Mouse (Mus musculus) liver, embryonic 12.5 days (tissue): ENCODE results near the gene Zic2. TPM values are rescaled to one million over a fixed set of nuclear protein-coding genes. Genes with fewer than 3 reads are reported as not detected.
"Not testable (repeated sequence)": the region's sequence is repeated elsewhere in the genome, so short reads cannot be mapped to it uniquely, and the experiment has no call there.

Experiments used
- ATAC-seq: fragments of 200-750 bp; cut with Nextera tagmentation; 2 replicates; pipeline ENCODE4 v1.8.0; 2017; ENCODE audit warnings: moderate number of reproducible peaks, mild to moderate bottlenecking, moderate library complexity
- H3K27ac ChIP-seq: fragments of 300-500 bp; sonication (generic); 2 replicates; pipeline ENCODE4 v1.5.1; 2016; ENCODE audit warnings: mild to moderate bottlenecking
- H3K27me3 ChIP-seq: fragments of 300-500 bp; sonication (generic); replicated peaks from 2 replicates; pipeline ENCODE4 v1.6.1; 2016; ENCODE audit warnings: mild to moderate bottlenecking, moderate library complexity
- H3K36me3 ChIP-seq: fragments of 300-500 bp; sonication (generic); 2 replicates; pipeline ENCODE4 v1.6.1; 2016; ENCODE audit warnings: mild to moderate bottlenecking, moderate library complexity
- H3K4me1 ChIP-seq: fragments of 300-500 bp; sonication (generic); 2 replicates; pipeline ENCODE4 v1.6.1; 2016
- H3K4me2 ChIP-seq: fragments of 300-500 bp; sonication (generic); 2 replicates; pipeline ENCODE4 v1.6.1; 2016; ENCODE audit warnings: mild to moderate bottlenecking, moderate library complexity
- H3K4me3 ChIP-seq: fragments of 300-500 bp; sonication (generic); 2 replicates; pipeline ENCODE4 v1.5.1; 2016; ENCODE audit warnings: mild to moderate bottlenecking, moderate library complexity
- H3K9ac ChIP-seq: fragments of 300-500 bp; sonication (generic); 2 replicates; pipeline ENCODE4 v1.6.1; 2016; ENCODE audit warnings: mild to moderate bottlenecking, moderate library complexity
- H3K9me3 ChIP-seq: fragments of 300-500 bp; sonication (generic); replicated peaks from 2 replicates; pipeline ENCODE4 v1.6.1; 2016; ENCODE audit warnings: mild to moderate bottlenecking, moderate library complexity
- WGBS: fragments of 180-500 bp; shearing (Covaris S2); methylation state at CpG from one replicate; pipeline ENCODE4 v1.1.7; 2016; ENCODE audit not compliant: insufficient replicate concordance; 5-methylcytosine and 5-hydroxymethylcytosine counted together
- polyA plus RNA-seq: library from polyadenylated mRNA; unstranded; fragments of >200 nt; fragmentation: Nextera tagmentation; extraction: Ambion mirVana; gene quantifications from 2 replicates; pipeline ENCODE4 v1.2.1, GENCODE M21; 2016

Gene Zic2
- polyA plus RNA-seq, 1 experiment from 2014 or later = not detected

DNA sequence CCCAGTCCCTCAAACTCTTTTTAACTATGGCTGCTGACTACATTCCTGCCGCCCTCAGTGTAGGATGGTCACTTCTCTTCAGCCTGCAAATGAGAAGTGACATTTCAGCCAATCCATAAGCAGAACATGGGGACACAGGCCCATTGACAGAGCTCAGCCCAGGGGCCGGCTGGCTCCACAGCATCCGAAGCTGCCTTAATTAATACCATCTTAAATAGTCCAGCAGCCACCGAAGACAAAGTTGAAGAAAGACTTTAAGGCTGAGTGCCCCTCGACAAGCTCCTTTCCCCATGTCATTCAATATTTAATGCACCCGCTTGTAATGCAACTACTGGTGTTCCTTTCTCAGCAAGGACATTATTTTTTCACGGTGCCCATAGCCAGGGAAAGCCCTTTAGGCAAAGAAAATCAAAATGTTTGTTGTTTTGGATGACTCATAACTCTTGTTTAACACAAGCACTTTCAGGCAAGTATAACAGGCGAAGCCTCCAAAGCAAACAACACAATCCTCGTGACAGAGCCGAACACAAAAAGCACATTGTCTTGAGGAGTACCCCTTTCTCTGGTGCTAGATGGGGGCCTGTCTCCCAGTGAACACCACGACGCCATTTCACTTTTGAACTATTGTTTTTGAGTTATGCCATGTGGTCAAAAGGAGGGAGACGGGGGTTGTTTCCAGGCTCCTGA lies 22.4 kb upstream of the Zic2 start:
- no peak overlapping the region for H3K9ac ChIP-seq
- H3K4me3 ChIP-seq = no peak overlapping the region
- H3K4me2 ChIP-seq = no peak overlapping the region; the same call in 1 of the 2 replicates
- 49% methylated on average over 13 of the region's 13 CpGs for WGBS
- H3K27me3 ChIP-seq = peaks cover 84% of the 10 kb centered on the region
- no peaks in the 10 kb centered on the region for H3K36me3 ChIP-seq
- no peaks in the 10 kb centered on the region for H3K4me1 ChIP-seq
- H3K27ac ChIP-seq = no peak overlapping the region
- no peaks in the 10 kb centered on the region for H3K9me3 ChIP-seq
- no peak for ATAC-seq

DNA sequence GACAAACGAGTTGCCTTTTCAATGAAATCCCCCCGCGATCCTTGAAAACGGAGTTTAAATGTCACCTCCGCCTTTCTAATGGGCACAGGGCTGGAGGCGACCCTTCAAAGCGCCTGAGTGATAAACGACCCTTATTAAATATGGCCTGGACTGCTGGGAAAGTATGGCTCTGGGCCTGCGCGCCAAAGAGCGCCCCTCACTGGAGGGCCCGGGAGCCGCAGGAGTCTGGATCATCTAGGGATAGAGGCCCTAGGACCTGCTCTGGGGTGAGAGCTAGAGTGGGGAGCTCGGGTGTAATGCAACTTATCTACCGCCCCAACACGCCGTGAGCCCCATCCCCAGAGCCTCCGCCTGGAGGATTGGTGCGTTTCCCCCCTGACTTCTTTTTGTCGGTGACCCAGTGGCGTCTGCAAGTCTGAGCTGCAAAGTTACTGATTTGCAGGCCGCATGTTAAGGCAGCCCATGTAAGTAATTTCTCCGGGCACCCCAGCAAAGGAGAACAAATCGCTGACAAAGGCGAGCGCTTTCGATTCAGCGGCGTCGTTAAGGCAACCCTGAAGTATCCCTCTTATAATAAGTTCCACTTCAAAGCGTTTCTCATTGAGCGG lies 21.7 kb upstream of the Zic2 start:
- WGBS = 11% methylated on average over 32 of the region's 32 CpGs
- Histone ChIP-seq H3K4me1 (no peaks in the 10 kb centered on the region), H3K27me3 (peaks cover 77% of the 10 kb centered on the region), H3K4me3 (peak overlapping the region; percentile 34), H3K36me3 (no peaks in the 10 kb centered on the region), H3K27ac (no peak overlapping the region), H3K4me2 (peak overlapping the region; percentile 43), H3K9me3 (no peaks in the 10 kb centered on the region), H3K9ac (no peak overlapping the region)
- no peak for ATAC-seq

DNA sequence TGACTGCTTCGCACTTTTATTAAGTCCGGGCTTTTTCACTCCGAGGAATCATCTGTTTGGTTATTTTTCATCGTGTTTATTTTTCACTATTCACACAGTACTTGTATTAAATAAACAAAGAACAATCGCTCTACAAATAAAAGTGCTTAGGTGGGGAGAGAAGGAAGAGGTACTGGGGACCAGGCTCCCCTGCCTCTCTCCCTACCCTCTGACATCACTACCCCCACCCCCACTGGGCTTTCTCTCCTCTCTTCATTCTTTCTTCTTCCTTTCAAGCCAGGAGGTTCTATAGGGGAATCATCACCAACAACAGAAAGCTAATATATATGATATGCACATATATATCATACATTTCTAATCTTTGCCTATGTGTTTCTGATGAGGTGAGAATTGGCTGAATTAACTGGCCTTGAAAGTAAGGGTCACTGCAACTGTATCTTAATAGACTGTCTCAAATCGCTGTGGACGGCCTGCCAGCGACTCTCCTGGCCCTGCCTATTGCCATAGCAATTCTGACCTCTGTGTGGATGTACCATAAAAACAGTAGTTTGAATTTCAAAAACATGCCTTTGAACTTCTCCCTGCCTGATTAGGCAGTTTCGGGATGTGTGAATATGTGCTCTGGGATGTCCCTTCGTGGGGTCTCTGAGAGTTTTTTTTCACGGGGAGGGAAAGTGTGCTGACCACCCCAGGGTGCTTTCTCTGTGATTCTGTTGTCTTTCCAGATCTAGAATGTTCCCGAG lies 21.1 kb upstream of the Zic2 start:
- Histone ChIP-seq H3K27ac (no peak overlapping the region), H3K9me3 (no peaks in the 10 kb centered on the region), H3K36me3 (no peaks in the 10 kb centered on the region), H3K4me1 (no peaks in the 10 kb centered on the region), H3K27me3 (peaks cover 74% of the 10 kb centered on the region), H3K9ac (no peak overlapping the region), H3K4me2 (peak overlapping the region; percentile 43), H3K4me3 (peak overlapping the region; percentile 34; the same call in 1 of the 2 replicates)
- ATAC-seq = no peak
- WGBS = 28% methylated on average over 12 of the region's 12 CpGs

DNA sequence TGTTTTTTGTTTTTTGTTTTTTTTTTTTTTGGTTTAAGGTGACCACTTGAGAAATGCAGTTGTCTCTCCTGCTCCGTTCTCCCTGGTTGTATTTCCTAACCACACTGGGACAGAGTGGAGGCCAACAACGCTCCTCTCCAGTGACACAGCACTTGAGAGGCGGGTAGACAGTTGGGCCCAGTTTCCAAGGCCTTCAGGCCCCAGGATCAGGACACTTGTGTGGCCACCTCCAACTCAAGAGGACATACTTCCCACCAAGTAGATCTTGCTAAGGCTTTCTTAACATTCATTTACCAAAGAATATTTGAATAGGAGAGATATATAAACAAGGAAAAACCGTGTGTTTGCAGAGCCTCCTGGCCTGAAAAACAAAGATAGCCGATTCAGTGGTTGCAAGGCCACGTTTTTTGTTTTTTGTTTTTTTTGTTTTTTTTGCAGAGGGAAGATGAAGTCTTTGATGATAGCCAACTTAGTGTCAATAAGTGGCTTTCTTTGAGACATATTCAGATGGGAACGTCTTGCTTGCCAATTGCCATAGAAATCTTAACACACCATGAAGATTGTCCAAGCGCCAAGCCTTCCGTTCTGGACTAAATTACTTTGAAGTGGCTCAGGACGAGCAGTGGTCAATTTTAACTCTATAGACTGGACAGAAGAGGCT lies 20.2 kb upstream of the Zic2 start:
- Histone ChIP-seq H3K27ac (no peak overlapping the region), H3K9ac (no peak overlapping the region), H3K9me3 (no peaks in the 10 kb centered on the region), H3K36me3 (no peaks in the 10 kb centered on the region), H3K4me3 (no peak overlapping the region), H3K27me3 (peaks cover 74% of the 10 kb centered on the region), H3K4me2 (no peak overlapping the region), H3K4me1 (no peaks in the 10 kb centered on the region)
- 59% methylated on average over 10 of the region's 10 CpGs for whole genome bisulfite sequencing
- no peak for ATAC-seq

DNA sequence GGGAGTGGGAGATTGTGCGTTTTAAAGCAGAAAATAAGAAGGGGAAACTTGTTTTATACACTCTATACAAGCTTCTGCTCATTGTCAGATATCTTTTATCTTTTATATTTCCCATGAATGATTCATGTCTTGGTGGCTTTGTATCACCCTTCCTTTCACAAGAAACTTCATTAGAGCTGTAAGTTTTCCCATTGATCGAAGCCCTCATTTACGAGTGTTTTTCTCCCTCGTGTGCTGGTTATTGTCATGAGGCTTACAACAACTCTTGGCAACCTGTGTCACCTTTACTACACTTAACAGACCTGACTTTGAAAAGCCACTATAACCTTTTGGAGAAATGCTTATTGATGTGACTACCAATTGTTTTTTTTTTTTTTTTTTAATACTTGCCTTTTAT lies 19.7 kb upstream of the Zic2 start:
- WGBS = 66% methylated on average over 4 of the region's 4 CpGs
- Histone ChIP-seq H3K4me2 (no peak overlapping the region), H3K9ac (no peak overlapping the region), H3K4me3 (no peak overlapping the region), H3K9me3 (no peaks in the 10 kb centered on the region), H3K4me1 (no peaks in the 10 kb centered on the region), H3K27ac (no peak overlapping the region), H3K27me3 (peaks cover 74% of the 10 kb centered on the region), H3K36me3 (no peaks in the 10 kb centered on the region)
- ATAC-seq = no peak

DNA sequence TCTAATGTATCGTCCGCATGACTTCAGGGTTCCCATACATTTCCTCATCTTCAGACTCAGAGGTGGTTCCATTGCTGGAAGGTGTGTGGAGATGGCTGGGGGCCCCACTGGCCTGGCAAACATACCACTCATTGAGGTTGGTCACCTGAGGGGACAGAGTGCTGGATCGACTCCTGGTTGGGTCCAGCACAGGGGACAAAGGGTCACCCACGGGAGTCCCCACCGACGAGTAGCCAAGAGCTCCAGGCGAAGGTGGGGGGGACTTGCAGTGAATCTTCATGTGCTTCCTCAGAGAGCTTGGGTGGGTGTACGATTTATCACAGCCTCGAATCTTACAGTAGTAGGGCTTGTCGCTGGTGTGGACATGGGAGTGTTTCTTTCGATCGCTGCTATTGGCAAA lies 15.9 kb upstream of the Zic2 start:
- not testable (repeated sequence) for H3K27ac ChIP-seq, ATAC-seq, H3K4me2 ChIP-seq, H3K9ac ChIP-seq, H3K4me3 ChIP-seq, H3K36me3 ChIP-seq, H3K9me3 ChIP-seq
- 77% methylated on average over 7 of the region's 12 CpGs for WGBS
- H3K4me1 ChIP-seq = peaks cover 13% of the 10 kb centered on the region
- peaks cover 68% of the 10 kb centered on the region for H3K27me3 ChIP-seq

DNA sequence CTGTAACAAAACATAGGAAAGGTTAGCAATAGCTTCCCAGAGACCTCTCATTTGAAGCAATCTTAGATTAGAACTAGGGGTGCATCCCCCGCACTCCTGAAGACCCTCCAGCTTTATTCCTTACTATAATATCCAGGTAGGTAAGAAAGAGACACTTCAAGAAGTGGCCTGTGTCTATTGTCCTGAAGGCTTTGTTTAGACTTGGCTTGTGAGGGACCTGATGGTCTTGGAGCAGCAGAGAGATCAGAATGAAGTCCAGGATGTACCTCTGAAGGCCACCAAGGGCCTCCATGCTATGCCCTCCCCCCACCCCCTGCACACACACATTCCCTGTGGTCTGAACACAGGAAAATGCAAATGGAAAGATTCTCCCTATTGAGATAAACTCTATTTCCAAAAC lies 15.5 kb upstream of the Zic2 start:
- H3K9me3 ChIP-seq = no peaks in the 10 kb centered on the region
- no peak overlapping the region for H3K9ac ChIP-seq
- peaks cover 69% of the 10 kb centered on the region for H3K27me3 ChIP-seq
- H3K4me3 ChIP-seq = no peak overlapping the region
- H3K36me3 ChIP-seq = no peaks in the 10 kb centered on the region
- ATAC-seq = no peak
- H3K27ac ChIP-seq = no peak overlapping the region
- H3K4me2 ChIP-seq = no peak overlapping the region
- WGBS = 79% methylated on average over 1 of the region's 1 CpGs
- H3K4me1 ChIP-seq = peaks cover 17% of the 10 kb centered on the region

DNA sequence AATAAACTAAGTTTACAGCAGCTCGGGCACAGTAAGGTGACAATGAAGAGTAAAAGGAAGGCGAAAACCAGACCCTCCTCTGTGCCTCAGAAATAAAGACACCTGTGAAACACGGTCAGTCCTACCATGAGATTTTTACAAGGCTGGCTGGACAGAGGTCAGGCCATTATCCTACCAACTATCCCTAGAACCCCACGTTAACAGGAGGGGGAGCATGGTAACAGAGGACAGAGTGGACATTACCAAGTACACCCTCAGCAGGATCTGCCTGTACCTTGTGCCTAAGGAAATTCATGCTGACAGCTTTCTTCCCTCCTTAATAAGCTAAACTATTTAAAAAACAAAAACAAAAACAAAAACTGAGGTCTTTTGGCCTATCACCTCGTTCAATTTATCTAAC lies 15.0 kb upstream of the Zic2 start:
- WGBS = 53% methylated on average over 5 of the region's 5 CpGs
- Histone ChIP-seq H3K9me3 (no peaks in the 10 kb centered on the region), H3K27me3 (peaks cover 69% of the 10 kb centered on the region), H3K4me2 (no peak overlapping the region), H3K9ac (no peak overlapping the region), H3K36me3 (no peaks in the 10 kb centered on the region), H3K27ac (no peak overlapping the region), H3K4me3 (no peak overlapping the region), H3K4me1 (peaks cover 22% of the 10 kb centered on the region)
- ATAC-seq = no peak

DNA sequence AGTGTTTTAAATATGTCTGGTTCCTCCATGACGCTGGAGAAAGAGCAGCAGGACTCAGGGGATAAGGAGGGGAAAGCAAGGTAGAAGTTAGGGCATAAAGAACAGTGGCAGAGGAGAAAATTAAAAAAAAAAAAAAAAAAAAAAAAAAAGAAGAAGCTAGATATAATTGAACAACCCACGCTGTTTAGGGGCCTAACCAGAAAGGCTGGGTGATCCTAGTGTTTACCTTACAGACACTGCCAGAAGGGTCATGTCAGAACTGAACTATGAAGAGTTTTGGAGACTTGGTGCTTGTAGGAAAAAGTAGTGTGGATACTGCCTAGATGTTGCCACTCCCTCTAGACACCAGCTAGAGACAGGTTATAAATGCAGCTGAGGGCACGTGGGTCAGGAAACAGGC lies 13.7 kb upstream of the Zic2 start:
- ATAC-seq = no peak
- H3K4me2 ChIP-seq = no peak overlapping the region
- H3K27me3 ChIP-seq = peaks cover 72% of the 10 kb centered on the region
- H3K4me3 ChIP-seq = no peak overlapping the region
- H3K9ac ChIP-seq = no peak overlapping the region
- no peak overlapping the region for H3K27ac ChIP-seq
- no peaks in the 10 kb centered on the region for H3K9me3 ChIP-seq
- WGBS = 47% methylated on average over 3 of the region's 3 CpGs
- H3K36me3 ChIP-seq = no peaks in the 10 kb centered on the region
- peaks cover 26% of the 10 kb centered on the region for H3K4me1 ChIP-seq

DNA sequence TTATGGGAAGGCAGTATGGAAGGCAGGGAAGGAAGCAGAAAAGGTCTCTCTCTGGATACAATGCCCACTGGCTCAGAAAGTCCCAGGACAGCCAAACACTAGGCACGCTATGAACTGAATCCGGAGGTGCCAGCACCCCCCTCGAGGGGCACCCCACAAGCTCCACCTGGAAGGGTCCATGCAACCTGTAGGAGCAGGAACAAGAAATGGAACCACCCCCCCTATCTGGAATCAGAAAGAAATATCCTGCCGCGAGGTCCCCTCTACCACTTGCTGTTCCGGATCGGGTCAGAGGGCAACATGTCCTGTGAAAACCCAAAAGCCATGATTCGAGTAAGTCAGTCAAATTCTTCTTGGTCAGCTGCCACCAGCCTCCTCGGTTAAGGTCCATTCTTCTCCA lies 13.3 kb upstream of the Zic2 start:
- Histone ChIP-seq H3K9me3 (no peaks in the 10 kb centered on the region), H3K9ac (no peak overlapping the region), H3K4me2 (no peak overlapping the region), H3K27ac (no peak overlapping the region), H3K4me3 (no peak overlapping the region), H3K27me3 (peaks cover 76% of the 10 kb centered on the region), H3K4me1 (peaks cover 26% of the 10 kb centered on the region), H3K36me3 (no peaks in the 10 kb centered on the region)
- no peak for ATAC-seq
- 32% methylated on average over 9 of the region's 9 CpGs for WGBS

DNA sequence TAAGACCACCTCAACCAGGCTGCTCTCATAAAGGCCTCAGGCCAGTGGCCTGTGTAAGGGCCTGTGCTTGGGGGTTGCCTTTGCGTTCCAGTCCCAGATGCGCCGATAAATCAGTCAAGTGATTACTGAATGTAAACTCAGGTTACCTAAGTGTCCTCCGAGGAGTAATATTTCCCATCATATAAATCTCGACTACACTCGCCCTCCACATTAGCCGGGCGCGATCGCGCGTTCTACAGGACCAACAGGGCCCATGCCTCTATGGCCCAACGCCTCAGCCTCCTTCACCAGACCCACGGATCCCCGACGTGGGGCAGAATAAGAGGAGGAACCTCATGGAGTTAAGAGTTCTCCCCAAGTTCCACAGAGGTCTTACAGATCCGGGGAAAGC lies 12.6 kb upstream of the Zic2 start:
- Histone ChIP-seq H3K9ac (no peak overlapping the region), H3K9me3 (no peaks in the 10 kb centered on the region), H3K4me1 (peaks cover 26% of the 10 kb centered on the region), H3K4me2 (no peak overlapping the region), H3K27ac (no peak overlapping the region), H3K36me3 (no peaks in the 10 kb centered on the region), H3K27me3 (peaks cover 83% of the 10 kb centered on the region), H3K4me3 (no peak overlapping the region)
- 24% methylated on average over 17 of the region's 17 CpGs for WGBS
- ATAC-seq = no peak
